Mouse (Mus musculus): Measurements from ENCODE around the gene Zkscan17. TPM values are rescaled to one million over a fixed set of nuclear protein-coding genes. Genes with fewer than 3 reads are reported as not detected.

The Zkscan17 gene
- polyA plus RNA-seq, 1 experiment, result 63.0 TPM

DNA sequence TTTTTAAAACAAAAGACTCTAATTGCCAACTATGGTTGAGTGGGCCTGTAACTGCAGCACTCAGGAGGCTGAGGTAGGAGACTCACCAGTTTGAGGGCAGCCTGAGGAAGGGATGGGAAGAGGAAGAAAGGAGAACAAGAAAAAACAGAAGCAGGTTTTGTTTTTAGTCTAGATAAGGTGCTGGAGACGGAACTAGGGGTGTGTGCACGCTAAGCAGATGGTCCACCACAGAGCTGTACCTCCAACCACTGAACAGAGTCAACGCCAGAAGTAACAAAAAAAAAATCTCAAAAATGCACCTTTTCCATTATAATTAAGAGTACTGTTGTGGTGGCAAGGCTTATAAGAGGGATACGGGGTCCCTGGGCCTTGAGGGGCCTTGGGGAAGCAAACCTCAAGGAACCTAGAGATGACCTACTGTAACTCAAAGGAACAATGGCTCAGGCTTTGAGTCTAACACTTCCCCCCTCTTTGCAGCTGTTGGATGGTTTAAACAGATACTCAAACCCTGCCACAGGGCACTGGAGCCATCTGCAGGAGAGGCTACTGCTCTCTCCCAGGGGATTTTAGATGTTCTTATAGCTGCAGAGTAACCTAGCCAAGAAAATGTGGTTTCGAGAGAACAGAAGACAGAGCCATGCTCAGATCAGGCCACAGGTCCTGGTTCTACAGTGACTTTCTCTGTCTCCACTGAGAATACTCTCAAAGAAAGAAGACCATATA is 24.4 kb downstream of the Zkscan17 start:
- TF ChIP-seq GATA1 (IDR thresholded peaks at IDR 0.05; ENCODE audit: low read length), result no peak

DNA sequence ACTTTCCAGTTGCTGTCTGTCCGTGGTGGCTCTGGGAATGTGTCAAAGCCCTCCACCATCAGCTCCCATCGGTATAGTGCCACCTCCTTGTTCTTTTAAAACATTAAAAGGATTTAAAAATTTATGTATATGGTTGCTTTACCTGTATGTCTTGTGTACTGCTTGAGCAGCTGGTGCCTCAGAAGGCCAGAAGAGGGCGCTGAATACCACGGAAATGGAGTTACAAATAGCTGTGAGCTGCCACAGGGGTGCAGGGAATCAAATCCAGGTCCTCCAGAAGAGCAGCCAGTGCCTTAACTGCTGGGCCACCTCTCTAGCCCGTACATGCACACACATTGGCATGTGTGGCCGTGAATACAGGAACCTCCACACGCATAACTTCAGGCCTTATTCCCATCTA is 28.8 kb downstream of the Zkscan17 start:
- no peak for TF ChIP-seq GATA1 (IDR thresholded peaks at IDR 0.05; ENCODE audit: low read length)

DNA sequence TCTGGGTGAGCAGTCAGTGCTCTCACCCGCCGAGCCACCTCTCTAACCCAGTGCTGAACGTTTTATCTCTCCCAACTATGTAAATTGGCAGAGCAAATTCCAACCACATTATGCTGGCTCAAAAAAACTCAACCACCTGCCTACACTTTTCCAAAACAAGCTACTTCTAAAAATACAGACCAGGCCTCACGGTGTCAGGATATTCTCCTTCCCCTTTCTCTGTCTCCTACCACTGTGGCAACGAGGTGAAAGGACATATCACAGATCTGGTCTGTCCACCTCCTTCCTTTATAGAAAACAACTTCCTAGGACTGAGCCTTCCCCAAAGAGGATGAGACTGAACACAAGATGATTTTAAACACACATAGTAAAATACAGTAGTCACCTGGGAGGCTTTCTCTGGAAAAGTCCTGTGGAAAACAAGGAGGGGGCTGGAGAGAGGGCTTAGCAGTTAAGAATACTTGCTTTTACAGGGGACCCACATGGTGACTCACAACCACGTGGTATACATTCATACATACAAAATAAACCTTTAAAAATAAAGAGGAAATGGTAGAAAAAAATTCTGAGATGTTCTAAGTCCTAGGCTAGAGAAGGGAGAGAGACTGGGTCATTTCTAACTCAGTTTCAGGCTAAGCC is 29.8 kb downstream of the Zkscan17 start:
- TF ChIP-seq GATA1 (IDR thresholded peaks at IDR 0.05; ENCODE audit: low read length), result no peak

DNA sequence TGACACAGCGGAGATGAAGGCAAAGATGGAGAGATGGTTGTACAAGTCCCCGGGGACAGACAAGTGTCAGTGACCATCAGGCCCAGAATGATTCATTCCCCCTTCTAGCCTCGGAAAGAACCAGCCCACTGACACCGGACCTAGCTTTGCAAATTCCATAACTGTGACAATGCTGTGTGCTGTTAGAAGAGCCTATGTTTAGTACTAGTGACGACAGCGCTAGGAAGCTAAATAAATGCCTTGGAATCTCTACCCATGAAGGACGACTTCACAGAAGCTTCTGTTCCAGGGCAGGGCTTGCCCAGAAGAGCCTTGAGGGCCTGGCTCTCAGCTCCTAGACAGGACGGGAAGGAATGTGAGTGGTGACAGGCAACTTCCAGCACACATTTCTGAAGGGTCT is 40.3 kb downstream of the Zkscan17 start:
- TF ChIP-seq GATA1 (IDR thresholded peaks at IDR 0.05; ENCODE audit: low read length), result no peak

DNA sequence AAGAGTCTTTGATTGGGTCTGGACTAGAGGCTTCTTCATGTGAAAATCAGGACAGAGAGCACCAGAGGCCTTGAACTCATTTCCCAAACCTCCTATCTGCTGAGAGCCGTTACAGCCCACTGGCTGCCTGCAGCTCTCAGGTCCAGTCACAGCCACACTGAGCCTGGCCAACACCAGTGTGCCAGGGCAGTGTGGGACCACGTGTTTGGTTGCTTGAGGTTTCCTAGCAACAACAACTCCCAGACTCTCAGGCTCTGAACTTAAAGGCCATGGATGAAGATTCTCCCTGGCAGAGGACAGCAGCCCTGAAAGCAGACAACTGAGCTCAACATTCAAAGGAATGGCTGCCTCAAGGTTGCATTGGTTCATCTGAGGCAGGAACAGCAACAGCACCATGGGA is 40.9 kb downstream of the Zkscan17 start:
- no peak for TF ChIP-seq GATA1 (IDR thresholded peaks at IDR 0.05; ENCODE audit: low read length)

DNA sequence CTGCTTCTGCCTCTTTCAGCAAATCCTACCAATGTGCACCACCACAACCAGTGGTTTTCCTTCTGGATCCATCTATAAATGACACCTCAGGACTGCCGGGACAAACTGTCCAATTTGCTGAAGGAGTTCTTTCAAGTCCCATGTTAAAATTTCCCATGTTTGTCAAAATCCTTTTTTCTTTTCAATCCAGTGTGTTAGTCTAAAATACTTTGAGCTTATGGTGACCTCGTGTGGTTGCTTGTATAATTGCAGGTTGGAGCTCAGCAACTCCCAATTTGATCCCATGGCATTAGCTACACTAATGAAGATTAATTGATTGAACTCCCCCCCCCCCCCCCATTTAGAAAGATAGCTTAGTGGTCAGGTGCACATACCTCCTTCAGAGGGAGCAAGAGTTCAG is 43.3 kb downstream of the Zkscan17 start:
- TF ChIP-seq GATA1 (IDR thresholded peaks at IDR 0.05; ENCODE audit: low read length), result no peak

DNA sequence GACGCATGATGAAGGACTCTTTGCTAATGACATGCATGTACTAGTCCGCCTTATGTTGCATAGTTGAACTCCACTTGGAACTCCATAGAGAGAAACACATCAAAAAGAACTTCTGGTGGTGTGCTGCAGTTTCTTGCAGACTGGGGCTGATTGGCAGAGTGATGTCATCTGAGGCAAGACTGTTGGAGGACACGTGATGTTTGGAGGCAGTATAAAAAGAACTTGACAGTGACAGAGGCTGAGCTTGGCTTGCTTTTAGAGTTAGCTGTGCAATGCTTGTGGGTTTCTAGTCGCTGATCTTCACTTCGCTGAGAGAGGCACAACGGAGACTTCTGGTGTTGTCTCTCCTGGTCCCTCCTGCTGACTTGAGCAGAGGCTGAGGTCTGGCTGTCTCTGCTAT is 49.3 kb downstream of the Zkscan17 start:
- TF ChIP-seq GATA1 (IDR thresholded peaks at IDR 0.05; ENCODE audit: low read length), result no peak

DNA sequence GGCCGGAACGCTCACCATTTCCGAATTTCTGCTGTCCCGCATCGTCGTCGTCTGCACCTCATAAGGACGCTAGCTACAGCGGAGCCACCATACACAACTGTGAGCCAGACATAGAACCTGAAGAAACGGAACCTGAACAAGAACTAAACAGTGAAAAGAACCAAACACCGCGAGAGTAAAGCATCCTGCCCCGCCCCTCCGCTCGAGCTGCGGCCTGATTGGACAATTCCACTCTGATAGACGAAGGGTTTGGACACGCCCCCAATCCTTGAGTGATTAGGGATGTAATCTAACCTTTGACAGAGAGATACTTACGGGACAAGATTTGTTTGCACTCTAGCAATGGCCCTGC is 54.2 kb downstream of the Zkscan17 start, which contains the start of gene Zfp867:
Gene Zfp867, minus strand, starts transcription at position 149 of the 352 bp plus-strand sequence.
- TF ChIP-seq GATA1 (IDR thresholded peaks at IDR 0.05; ENCODE audit: low read length), result no peak

DNA sequence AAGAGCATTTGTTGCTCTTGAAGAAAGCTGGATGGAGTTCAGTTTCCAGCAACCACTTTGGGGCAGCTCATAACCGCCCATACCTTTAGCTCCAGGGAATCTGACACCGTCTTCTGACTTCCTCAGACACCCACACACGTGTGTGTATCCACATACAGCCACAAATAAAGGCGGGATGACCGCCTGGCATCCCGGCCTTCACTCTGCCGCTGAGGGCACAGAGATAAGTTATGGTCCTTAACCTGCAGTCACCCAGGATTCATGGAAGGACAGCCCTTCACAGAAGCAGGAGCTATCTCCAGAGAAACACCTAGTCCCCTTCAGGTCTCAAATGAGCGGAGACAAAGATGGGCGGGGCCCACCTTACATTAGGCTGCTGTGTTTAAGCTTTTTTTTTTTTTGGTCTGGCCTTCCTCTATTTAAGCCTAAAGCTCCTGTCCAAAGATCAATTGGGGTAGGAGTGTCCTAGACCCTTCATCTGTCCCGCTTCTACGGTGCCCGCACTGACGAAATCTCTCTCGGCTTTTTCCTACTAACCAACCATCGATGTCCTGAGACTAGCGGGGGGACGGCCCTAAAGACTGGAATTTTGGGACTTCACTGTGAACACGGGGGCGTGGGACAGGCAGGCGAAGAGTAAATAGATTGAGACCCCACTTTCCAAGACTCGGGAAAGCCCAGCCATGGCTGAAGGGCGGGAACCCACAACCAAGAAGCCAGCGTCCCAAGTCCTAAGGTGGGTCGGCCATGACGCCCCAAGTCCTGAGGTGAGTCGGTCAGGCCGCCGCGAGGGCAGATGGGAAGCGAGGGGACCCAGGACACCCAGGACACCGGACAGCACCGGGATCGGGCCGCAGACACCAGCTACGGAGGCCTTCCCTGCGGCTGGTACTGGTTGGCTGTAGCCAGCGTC is 54.9 kb downstream of the Zkscan17 start:
- TF ChIP-seq GATA1 (IDR thresholded peaks at IDR 0.05; ENCODE audit: low read length), result no peak

DNA sequence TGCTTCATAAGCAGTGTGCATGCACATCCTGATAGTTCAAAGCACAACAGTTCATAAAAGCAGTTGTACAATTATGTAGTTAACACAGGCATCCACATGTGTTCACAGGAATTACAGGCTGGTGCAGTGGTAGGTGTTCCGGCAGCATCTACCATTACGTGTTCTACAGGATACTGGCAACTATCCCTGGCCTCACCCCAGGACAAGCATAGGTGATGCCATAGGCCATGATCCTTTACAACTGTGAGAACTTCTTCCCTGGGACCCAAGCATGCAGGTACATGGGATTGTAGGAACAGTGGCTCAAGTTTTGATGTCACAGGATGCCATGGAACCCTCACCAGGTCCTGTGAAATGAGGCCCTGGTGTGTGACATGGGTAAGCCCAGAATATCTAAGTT is 66.1 kb downstream of the Zkscan17 start:
- no peak for TF ChIP-seq GATA1 (IDR thresholded peaks at IDR 0.05; ENCODE audit: low read length)

DNA sequence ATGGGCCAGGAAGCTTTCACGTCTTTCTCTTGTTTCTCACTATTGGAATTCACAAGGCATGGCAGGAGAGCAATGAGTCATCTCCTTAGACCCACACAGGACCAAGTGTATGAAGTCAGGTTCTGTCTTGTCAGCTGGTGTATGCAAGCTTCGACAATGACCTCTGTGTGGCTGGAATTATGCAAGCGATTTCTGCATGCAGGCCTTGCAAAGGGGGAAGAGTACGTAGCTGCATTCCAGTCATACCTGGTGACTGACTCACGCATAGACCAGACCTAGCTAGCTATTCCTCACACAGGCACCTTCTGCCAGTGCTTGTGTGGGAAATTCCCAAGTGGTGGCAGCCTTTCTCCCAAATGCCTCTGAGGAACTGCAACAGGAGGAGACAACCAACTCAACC is 67.6 kb downstream of the Zkscan17 start:
- no peak for TF ChIP-seq GATA1 (IDR thresholded peaks at IDR 0.05; ENCODE audit: low read length)

DNA sequence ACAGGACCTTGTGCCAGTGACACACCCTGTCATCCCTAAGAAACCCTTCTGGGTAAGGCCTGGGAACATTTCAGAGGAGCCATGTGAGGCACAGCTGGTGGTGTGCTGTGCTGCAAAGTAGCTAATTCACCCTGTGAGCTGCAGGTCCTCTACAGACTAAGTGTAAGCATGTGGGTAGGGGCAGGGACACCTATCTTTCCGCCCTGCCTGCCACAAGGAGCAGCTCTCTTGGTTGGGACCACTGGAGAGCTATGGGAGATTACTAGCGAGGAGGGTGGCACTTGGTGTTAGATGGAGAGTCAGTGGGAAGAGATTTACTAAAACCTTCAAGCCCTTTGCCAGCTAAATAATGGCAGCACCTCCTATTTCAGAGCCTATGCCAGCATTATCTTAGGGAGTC is 69.7 kb downstream of the Zkscan17 start:
- no peak for TF ChIP-seq GATA1 (IDR thresholded peaks at IDR 0.05; ENCODE audit: low read length)

DNA sequence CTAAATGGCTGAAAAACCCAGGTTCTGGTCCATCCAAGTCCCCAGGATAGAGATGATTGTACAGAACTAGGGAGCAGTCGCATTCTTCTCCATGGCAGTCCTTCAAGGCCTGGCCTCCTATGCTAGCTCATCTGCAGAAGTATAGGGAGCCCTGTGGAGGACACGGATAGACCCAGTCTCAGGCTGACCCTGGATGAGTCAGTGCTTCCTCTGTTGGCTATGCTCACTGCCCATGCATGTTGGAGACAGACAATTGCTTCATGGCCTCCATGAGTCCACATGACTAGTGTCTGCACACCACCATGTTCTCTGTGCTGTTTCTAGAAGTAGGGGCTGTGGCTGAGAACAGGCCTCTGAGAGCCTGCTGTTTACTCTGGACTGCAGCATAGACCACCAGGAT is 70.2 kb downstream of the Zkscan17 start:
- TF ChIP-seq GATA1 (IDR thresholded peaks at IDR 0.05; ENCODE audit: low read length), result no peak

DNA sequence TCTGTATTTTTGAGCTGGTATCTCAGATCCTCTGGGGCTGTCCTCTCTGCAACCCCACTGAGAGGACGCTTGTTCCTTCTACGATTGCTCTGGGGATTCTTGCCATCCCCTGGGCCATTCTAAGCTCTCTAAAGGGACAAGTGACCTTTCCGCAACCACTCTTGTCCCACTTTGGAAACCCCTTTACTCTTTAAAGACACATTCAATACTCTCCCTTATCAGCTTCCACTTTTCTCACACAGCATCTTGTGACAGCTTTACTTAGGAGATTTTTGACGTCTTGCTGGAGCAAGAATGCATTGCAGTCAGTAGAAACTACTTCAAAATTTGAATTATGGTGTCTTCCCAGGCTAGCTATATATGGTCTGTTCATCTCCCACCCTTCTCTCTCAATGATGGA is 75.5 kb downstream of the Zkscan17 start, which contains the start of gene Snap47:
Gene Snap47, minus strand, starts transcription at position 101 of the 400 bp plus-strand sequence.
- TF ChIP-seq GATA1 (IDR thresholded peaks at IDR 0.05; ENCODE audit: low read length), result no peak

DNA sequence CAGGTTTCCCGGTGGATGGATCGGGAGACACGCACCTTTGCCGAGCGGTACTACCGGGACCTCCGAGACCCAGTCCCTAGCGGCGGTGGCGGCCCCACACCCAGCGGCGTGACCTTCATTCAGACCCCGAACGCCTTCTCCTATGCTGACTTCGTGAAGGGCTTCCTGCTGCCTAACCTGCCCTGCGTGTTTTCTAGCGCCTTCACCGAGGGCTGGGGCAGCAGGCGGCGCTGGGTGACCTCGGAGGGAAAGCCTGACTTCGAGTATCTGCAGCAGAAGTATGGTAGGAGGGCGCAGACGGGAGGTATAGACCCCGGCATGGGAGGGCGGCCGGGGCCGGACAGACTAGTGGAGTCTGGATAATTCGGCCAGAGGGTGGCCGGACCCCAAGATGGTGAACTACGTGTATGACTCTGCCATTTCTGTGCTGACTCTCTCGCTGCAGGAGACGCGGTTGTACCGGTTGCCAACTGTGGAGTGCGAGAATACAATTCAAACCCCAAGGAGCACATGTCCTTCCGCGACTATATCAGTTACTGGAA is 76.2 kb downstream of the Zkscan17 start:
- TF ChIP-seq GATA1 (IDR thresholded peaks at IDR 0.05; ENCODE audit: low read length), result no peak

DNA sequence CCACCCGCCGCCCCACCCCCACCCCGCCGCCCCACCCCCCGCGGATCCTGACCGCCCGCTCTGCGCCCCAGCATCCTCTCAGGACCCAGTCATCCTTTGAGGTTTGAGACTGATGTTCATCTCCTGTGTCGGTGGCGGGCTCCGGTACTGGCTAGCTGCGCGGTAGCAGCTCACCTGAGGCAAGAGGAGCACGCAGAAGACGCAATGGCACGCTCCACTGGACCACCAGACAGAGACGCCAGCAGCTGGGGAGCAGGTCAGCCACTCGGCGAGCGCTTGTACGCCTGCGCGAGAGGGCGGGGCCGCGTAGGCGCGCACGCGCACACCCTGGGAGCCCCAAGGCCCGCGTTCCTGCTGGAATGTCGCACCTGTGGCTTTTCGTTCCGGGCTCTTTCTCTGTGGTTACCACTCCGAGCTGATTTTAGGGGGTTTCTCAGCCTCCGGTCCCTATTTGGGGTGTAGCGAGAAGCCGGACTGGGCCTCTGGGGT is 76.8 kb downstream of the Zkscan17 start, which contains the start of gene Jmjd4:
Gene Jmjd4, plus strand, starts transcription at position 305 of the 489 bp plus-strand sequence.
- TF ChIP-seq GATA1 (IDR thresholded peaks at IDR 0.05; ENCODE audit: low read length), result no peak
